Mouse (Mus musculus) kidney, adult 2 months (tissue): ENCODE measurements around the gene Hist3h2ba.

Experiments
- CTCF ChIP-seq: fragments of 200-500 bp; conservative IDR thresholded peaks from 2 replicates; pipeline ENCODE4 v1.5.1; 2011; ENCODE audit warnings: low read depth, mild to moderate bottlenecking, control low read depth, low read length, moderate library complexity, mixed read lengths; ENCODE audit not compliant: insufficient read depth, insufficient read length
- POLR2A ChIP-seq: fragments of 200-500 bp; IDR thresholded peaks from one replicate; pipeline ENCODE4 v1.6.1; 2011; ENCODE audit warnings: low read depth, low read length, control low read depth

- no peak for TF ChIP-seq CTCF
- TF ChIP-seq POLR2A = no peak
Observed at GRCm38 (mm10) chr11:58994337-58994826, 45.7 kb downstream of the Hist3h2ba start.
